Mouse (Mus musculus): ENCODE data around the gene Serpina3g. TPM values are rescaled to one million over a fixed set of nuclear protein-coding genes. Genes with fewer than 3 reads are reported as not detected.

Gene Serpina3g
- polyA plus RNA-seq, 1 experiment from 2014 or later, result 0.40 TPM

DNA sequence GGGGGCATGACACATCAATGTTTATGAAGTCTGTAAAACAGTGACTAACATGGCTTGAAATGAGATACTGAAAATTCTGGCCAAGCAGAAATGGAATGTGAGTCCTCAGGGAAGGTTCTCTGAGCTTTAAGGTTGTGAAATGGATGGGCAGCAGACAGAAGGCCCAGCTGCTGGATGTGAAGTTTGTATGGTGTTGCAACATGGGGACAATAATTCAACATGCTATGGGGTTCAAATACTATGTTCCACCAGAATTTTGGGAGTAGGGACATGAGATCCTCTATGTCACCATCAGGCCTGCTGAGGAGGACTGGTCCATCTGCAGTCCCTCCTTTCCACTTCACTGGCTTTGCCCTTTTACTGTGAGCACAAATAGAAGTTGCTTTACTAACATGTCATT, 7.3 kb downstream of the Serpina3g start:
- Histone ChIP-seq H3K9me3 (replicated peaks) (no peaks in the 10 kb centered on the region), H3K4me2 (replicated peaks) (no peak overlapping the region), H3K27me3 (no peaks in the 10 kb centered on the region), H3K36me3 (no peaks in the 10 kb centered on the region), H3K9ac (no peak overlapping the region), H3K4me1 (peaks cover 4% of the 10 kb centered on the region; the same call in 1 of the 2 replicates), H3K4me3 (no peak overlapping the region), H3K27ac (no peak overlapping the region)
- no peak for ATAC-seq (ENCODE audit: low FRiP score)

GRCm38 (mm10) chr12:104245092-104245491, 9.0 kb downstream of the Serpina3g start:
- Histone ChIP-seq H3K27me3 (no peaks in the 10 kb centered on the region), H3K9me3 (replicated peaks) (no peaks in the 10 kb centered on the region), H3K4me1 (peaks cover 4% of the 10 kb centered on the region; the same call in 1 of the 2 replicates), H3K4me3 (no peak overlapping the region), H3K9ac (no peak overlapping the region), H3K27ac (no peak overlapping the region), H3K36me3 (no peaks in the 10 kb centered on the region), H3K4me2 (replicated peaks) (no peak overlapping the region)
- 79% methylated on average over 1 of the region's 1 CpGs for WGBS
- ATAC-seq (ENCODE audit: low FRiP score), result no peak

DNA sequence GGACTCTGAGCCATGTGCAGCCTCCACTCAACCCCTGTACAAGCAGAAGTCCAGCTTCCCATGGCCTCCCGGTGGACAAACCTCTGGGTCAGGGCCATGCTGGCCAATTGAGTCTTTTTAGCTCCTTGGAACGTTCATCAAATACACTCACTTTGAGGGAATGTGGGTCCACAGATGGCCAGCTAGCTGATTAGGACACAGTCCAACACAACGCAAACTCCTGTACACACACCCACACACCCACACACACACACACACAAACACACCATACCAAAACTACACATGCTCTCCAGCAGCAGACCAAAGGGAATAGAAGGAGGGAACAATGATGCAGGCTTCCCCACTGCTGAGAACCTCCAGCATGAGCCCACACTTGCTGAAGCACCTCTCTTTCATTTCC, 9.6 kb downstream of the Serpina3g start:
- Histone ChIP-seq H3K9ac (no peak overlapping the region), H3K4me1 (peaks cover 4% of the 10 kb centered on the region; the same call in 1 of the 2 replicates), H3K9me3 (replicated peaks) (no peaks in the 10 kb centered on the region), H3K36me3 (no peaks in the 10 kb centered on the region), H3K4me3 (no peak overlapping the region), H3K27me3 (no peaks in the 10 kb centered on the region), H3K27ac (no peak overlapping the region), H3K4me2 (replicated peaks) (no peak overlapping the region)
- 79% methylated on average over 3 of the region's 3 CpGs for WGBS
- ATAC-seq (ENCODE audit: low FRiP score), result no peak

DNA sequence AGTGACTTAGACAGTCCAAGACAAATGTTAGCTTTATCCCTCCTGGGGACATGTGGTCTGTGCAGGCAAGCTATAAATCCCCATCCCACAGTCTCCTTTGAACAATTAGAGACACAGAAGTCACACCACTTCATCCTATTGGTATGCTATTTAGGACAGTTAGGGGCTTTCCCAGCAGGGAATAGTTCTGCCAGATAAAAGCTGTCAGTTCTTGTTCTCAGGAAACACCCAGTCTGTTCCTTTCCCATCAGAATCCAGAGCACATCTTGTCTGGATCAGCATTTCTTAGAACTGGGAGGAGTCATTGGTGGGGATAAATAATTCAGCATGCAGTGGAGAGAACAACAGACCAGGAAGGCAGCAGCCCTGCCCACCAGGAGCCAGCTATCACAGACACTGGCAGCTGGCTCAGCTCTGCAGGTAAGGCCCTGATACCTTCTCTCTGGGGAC, 11.5 kb downstream of the Serpina3g start:
- Histone ChIP-seq H3K4me3 (no peak overlapping the region), H3K4me2 (replicated peaks) (no peak overlapping the region), H3K9ac (no peak overlapping the region), H3K4me1 (peaks cover 4% of the 10 kb centered on the region; the same call in 1 of the 2 replicates), H3K27me3 (no peaks in the 10 kb centered on the region), H3K27ac (0 out of 2 replicates have a peak overlapping the region, but pooled peaks have one; percentile 30), H3K9me3 (replicated peaks) (no peaks in the 10 kb centered on the region), H3K36me3 (no peaks in the 10 kb centered on the region)
- peak; percentile 73 for ATAC-seq (ENCODE audit: low FRiP score)

DNA sequence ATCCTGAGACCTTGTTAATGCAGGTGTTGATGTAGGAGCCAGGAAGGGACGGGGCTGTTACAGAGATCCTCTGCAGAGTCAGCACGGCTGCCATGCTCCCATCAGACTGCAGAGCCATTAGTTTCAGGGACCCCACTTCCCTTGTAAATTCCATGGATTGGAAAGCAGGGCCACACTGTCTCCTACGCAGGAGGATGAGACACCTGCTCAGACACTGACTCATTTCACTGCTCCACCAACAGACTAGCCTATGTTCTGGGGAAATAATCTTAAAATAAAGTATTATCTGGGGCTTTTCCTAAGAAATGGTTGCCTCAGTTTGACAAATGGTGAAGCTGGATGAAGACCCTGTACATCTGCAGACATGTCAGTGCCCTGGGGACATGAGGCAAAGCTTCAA, 12.2 kb downstream of the Serpina3g start:
- 80% methylated on average over 3 of the region's 3 CpGs for WGBS
- no peaks in the 10 kb centered on the region for H3K27me3 ChIP-seq
- H3K9ac ChIP-seq, result no peak overlapping the region
- no peak overlapping the region for H3K4me3 ChIP-seq
- no peaks in the 10 kb centered on the region for H3K36me3 ChIP-seq
- H3K27ac ChIP-seq, result 0 out of 2 replicates have a peak overlapping the region, but pooled peaks have one; percentile 30
- H3K9me3 ChIP-seq (replicated peaks), result no peaks in the 10 kb centered on the region
- H3K4me1 ChIP-seq, result peaks cover 4% of the 10 kb centered on the region; the same call in 1 of the 2 replicates
- no peak overlapping the region for H3K4me2 ChIP-seq (replicated peaks)
- 0 out of 2 replicates have a peak, but pooled peaks have one; percentile 9 for ATAC-seq (ENCODE audit: low FRiP score)

DNA sequence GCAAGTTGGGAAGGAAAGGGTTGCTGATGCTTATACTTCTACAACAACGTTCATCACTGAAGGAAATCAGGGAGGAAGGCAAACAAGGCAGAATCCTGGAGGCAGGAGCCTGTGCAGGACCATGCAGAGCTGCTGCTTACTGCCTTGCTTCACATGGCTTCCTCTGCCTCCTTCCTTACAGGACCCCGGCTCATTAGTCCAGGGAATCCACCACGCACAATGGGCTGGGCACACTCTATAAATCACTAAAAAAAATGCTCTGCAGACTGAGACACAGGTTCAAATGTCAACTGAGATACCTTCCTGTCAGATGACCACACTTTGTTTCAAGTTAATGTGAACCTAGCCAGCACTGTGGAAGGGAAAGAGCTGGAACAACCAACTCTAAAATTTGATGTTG, 25.0 kb downstream of the Serpina3g start:
- H3K9me3 ChIP-seq (replicated peaks), result no peaks in the 10 kb centered on the region
- 0 out of 2 replicates have a peak, but pooled peaks cover 2% of the 10 kb centered on the region for H3K4me1 ChIP-seq
- ATAC-seq (ENCODE audit: low FRiP score), result no peak
- no peak overlapping the region for H3K4me2 ChIP-seq (replicated peaks)
- no peaks in the 10 kb centered on the region for H3K27me3 ChIP-seq
- H3K27ac ChIP-seq, result no peak overlapping the region
- H3K4me3 ChIP-seq, result no peak overlapping the region
- WGBS, result 67% methylated on average over 3 of the region's 3 CpGs
- no peaks in the 10 kb centered on the region for H3K36me3 ChIP-seq
- no peak overlapping the region for H3K9ac ChIP-seq

- Histone ChIP-seq H3K27ac (no peak within 1 kb of the TSS), H3K4me3 (no peak within 1 kb of the TSS), H3K27me3 (no peaks in the 10 kb centered on the region), H3K36me3 (no peaks in the 10 kb centered on the region), H3K9me3 (replicated peaks) (no peaks in the 10 kb centered on the region), H3K9ac (no peak within 1 kb of the TSS), H3K4me2 (replicated peaks) (no peak within 1 kb of the TSS), H3K4me1 (0 out of 2 replicates have a peak, but pooled peaks cover 2% of the 10 kb centered on the region)
- no peak for ATAC-seq (ENCODE audit: low FRiP score)
Observed at GRCm38 (mm10) chr12:104262863-104263262, 26.8 kb downstream of the Serpina3g start, which contains the start of gene Serpina3i. Serpina3i (plus strand) TSS chr12:104263122.

- ATAC-seq (ENCODE audit: low FRiP score), result no peak
Observed at GRCm38 (mm10) chr12:104266374-104266773, 30.3 kb downstream of the Serpina3g start.

DNA sequence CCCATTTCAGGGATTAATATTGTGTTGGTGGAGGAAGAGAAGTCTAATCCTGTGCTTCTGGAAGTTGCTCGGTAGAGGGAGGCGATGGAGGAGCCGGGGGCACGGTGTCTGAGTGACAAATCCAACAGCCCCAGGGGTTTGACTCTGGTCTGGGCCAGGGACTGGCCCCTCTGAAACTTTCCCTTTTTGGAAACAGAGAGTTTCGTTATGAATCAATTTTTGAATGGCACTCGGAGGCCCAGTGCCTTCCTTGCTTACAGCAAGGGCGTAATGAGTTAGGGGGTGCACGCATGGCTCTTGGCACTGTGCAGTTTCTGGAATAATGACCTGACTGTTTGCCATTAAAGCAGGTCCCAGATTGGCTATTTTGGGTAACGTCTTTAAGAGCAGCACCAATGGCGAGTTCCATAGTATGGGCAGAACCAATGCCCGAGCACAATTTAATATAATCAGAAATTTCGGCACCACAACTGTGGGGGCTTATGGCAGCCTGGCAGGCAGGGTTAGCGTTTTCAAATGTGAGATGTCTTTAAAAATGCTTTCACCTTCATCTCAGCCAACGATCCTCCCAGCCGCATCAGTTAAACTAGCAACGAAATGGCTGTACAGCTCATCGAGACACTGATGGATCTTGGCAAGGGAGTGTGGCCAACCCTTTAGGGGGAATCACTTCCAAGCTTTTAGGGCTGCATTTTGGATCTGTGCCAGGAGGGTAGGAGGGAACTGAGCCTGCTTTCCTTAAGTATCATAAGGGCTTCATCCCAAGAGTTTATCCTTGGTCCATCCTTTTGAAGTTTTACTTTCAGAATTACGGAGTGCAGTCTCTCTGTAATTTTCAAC, 42.4 kb downstream of the Serpina3g start:
- no peaks in the 10 kb centered on the region for H3K27me3 ChIP-seq
- no peaks in the 10 kb centered on the region for H3K4me1 ChIP-seq
- H3K27ac ChIP-seq, result no peak overlapping the region
- no peak for ATAC-seq (ENCODE audit: low FRiP score)
- no peak overlapping the region for H3K4me2 ChIP-seq (replicated peaks)
- H3K36me3 ChIP-seq, result no peaks in the 10 kb centered on the region
- 88% methylated on average over 18 of the region's 18 CpGs for WGBS
- H3K9me3 ChIP-seq (replicated peaks), result no peaks in the 10 kb centered on the region; the same call in 1 of the 2 replicates
- no peak overlapping the region for H3K4me3 ChIP-seq
- H3K9ac ChIP-seq, result no peak overlapping the region

More at GRCm38 (mm10) chr12:104266374-104266773, 30.3 kb downstream of the Serpina3g start:
- no peaks in the 10 kb centered on the region for H3K27me3 ChIP-seq
- no peak overlapping the region for H3K9ac ChIP-seq
- H3K4me1 ChIP-seq, result 0 out of 2 replicates have a peak, but pooled peaks cover 2% of the 10 kb centered on the region
- no peak overlapping the region for H3K4me3 ChIP-seq
- H3K9me3 ChIP-seq (replicated peaks), result no peaks in the 10 kb centered on the region
- no peak overlapping the region for H3K4me2 ChIP-seq (replicated peaks)
- no peaks in the 10 kb centered on the region for H3K36me3 ChIP-seq
- 82% methylated on average over 3 of the region's 3 CpGs for WGBS
- H3K27ac ChIP-seq, result no peak overlapping the region

- peak; percentile 38; the same call in 1 of the 2 replicates for ATAC-seq (ENCODE audit: low FRiP score)
- 20% methylated on average over 3 of the region's 3 CpGs for WGBS
Observed at GRCm38 (mm10) chr12:104279056-104279435, 43.0 kb downstream of the Serpina3g start.

GRCm38 (mm10) chr12:104283380-104283779, 47.3 kb downstream of the Serpina3g start:
- Histone ChIP-seq H3K4me1 (no peaks in the 10 kb centered on the region), H3K27me3 (no peaks in the 10 kb centered on the region), H3K36me3 (no peaks in the 10 kb centered on the region), H3K4me3 (no peak overlapping the region), H3K9me3 (replicated peaks) (no peaks in the 10 kb centered on the region; the same call in 1 of the 2 replicates), H3K4me2 (replicated peaks) (no peak overlapping the region), H3K27ac (no peak overlapping the region), H3K9ac (no peak overlapping the region)
- no peak for ATAC-seq (ENCODE audit: low FRiP score)
- WGBS, result 92% methylated on average over 11 of the region's 11 CpGs

More at GRCm38 (mm10) chr12:104279056-104279435, 43.0 kb downstream of the Serpina3g start:
- Histone ChIP-seq H3K27ac (no peak overlapping the region), H3K4me2 (replicated peaks) (no peak overlapping the region), H3K9ac (no peak overlapping the region), H3K27me3 (no peaks in the 10 kb centered on the region), H3K4me1 (no peaks in the 10 kb centered on the region), H3K9me3 (replicated peaks) (no peaks in the 10 kb centered on the region; the same call in 1 of the 2 replicates), H3K4me3 (no peak overlapping the region), H3K36me3 (no peaks in the 10 kb centered on the region)

DNA sequence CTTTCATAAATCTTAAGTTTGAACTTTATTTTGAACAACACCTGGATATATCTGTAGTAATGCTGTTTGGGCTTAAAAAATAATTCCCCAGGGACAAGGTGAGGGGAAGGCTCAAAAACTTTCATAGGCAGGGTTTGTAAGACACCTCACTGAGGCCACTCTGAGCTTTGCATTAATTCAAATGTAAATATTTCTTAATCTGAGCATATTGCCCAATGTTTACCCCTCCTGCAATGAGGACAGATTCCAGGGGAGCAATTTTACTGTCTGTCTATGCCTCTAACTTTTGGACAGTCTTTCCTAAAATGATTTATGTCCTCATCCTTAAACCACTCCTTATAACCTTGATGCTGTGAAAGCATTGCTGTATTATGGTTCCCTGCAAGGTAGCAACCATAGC, 52.3 kb downstream of the Serpina3g start:
- Histone ChIP-seq H3K4me1 (no peaks in the 10 kb centered on the region), H3K9ac (no peak overlapping the region), H3K4me3 (no peak overlapping the region), H3K9me3 (replicated peaks) (no peaks in the 10 kb centered on the region), H3K27me3 (no peaks in the 10 kb centered on the region), H3K36me3 (no peaks in the 10 kb centered on the region), H3K4me2 (replicated peaks) (no peak overlapping the region), H3K27ac (no peak overlapping the region)
- no peak for ATAC-seq (ENCODE audit: low FRiP score)

Data from hindbrain, embryonic 12.5 days (tissue).